Mouse (Mus musculus) CD8-positive naive resting alpha-beta T cell, adult 2 months (primary cell): ENCODE measurements around the gene Hist2h2ab.
A peak's percentile ranks its signal among the peaks of the same experiment; 100 is the strongest.

Experiments
- DNase-seq, 2 experiments: peaks; one replicate each; pipeline ENCODE4 v3.0.0; 2022; ENCODE audit warnings: low read depth in 2 of 2, low spot score in 2 of 2

Gene Hist2h2ab

GRCm38 (mm10) chr3:96255926-96256593 lies 36.4 kb downstream of the Hist2h2ab start:
- DNase-seq, result no peak

- DNase-seq, result no peak
Measured at GRCm38 (mm10) chr3:96257190-96257589, 37.5 kb downstream of the Hist2h2ab start.

- no peak for DNase-seq
Measured at GRCm38 (mm10) chr3:96260220-96260619, 40.6 kb downstream of the Hist2h2ab start.

- no peak for DNase-seq
Measured at GRCm38 (mm10) chr3:96261623-96262022, 42.0 kb downstream of the Hist2h2ab start.

- DNase-seq, result peak; percentile 43 to 50
Measured at GRCm38 (mm10) chr3:96262216-96262875, 42.7 kb downstream of the Hist2h2ab start.

- DNase-seq, result peak; percentile 91 to 96
Measured at GRCm38 (mm10) chr3:96262979-96263550, 43.4 kb downstream of the Hist2h2ab start, which contains the start of gene Hist2h4. Gene Hist2h4, minus strand, starts transcription at chr3:96263311.

GRCm38 (mm10) chr3:96263558-96264403 lies 44.1 kb downstream of the Hist2h2ab start:
- DNase-seq, result peak in 1 of 2 experiments; percentile 44

- no peak for DNase-seq
Measured at GRCm38 (mm10) chr3:96264404-96264949, 44.8 kb downstream of the Hist2h2ab start.

- no peak for DNase-seq
Measured at GRCm38 (mm10) chr3:96266132-96266710, 46.6 kb downstream of the Hist2h2ab start.

- DNase-seq, result no peak
Measured at GRCm38 (mm10) chr3:96267541-96267940, 47.9 kb downstream of the Hist2h2ab start.

- DNase-seq, result peak; percentile 28 to 42
Measured at GRCm38 (mm10) chr3:96268051-96268775, 48.5 kb downstream of the Hist2h2ab start, which contains the start of gene Hist2h3b. Gene Hist2h3b, plus strand, starts transcription at chr3:96268654.

GRCm38 (mm10) chr3:96268776-96269378 lies 49.2 kb downstream of the Hist2h2ab start:
- DNase-seq, result peak in 1 of 2 experiments; percentile 23
